Mouse (Mus musculus) E14TG2a.4 (cell line): ENCODE results near the gene Sema4c.

ENCODE experiments used
- H3K27me3 ChIP-seq: 2 replicates; pipeline ENCODE4 v1.6.1; 2014; ENCODE audit warnings: low read length, control low read depth; ENCODE audit not compliant: insufficient read depth
- H3K36me3 ChIP-seq: 2 replicates; pipeline ENCODE4 v1.6.1; 2014; ENCODE audit warnings: low read length, control low read depth; ENCODE audit not compliant: insufficient read depth
- H3K4me1 ChIP-seq: replicated peaks from 2 replicates; pipeline ENCODE4 v1.6.1; 2014; ENCODE audit warnings: low read depth, low read length, control low read depth
- H3K4me3 ChIP-seq: replicated peaks from 2 replicates; pipeline ENCODE4 v1.5.1; 2014; ENCODE audit warnings: mild to moderate bottlenecking, low read length
- H3K9me3 ChIP-seq: 2 replicates; pipeline ENCODE4 v1.6.1; 2014; ENCODE audit warnings: low read length, control low read depth
- CTCF ChIP-seq: conservative IDR thresholded peaks from 2 replicates; pipeline ENCODE4 v1.5.1; 2014; ENCODE audit warnings: low read length
- NANOG ChIP-seq: IDR thresholded peaks from 2 replicates; pipeline ENCODE4 v1.6.1; 2014; ENCODE audit warnings: borderline replicate concordance, low read length, mixed read lengths
- POU5F1 ChIP-seq: IDR thresholded peaks from 2 replicates; pipeline ENCODE4 v1.6.1; 2014; ENCODE audit warnings: low read length, borderline replicate concordance

The Sema4c gene

DNA sequence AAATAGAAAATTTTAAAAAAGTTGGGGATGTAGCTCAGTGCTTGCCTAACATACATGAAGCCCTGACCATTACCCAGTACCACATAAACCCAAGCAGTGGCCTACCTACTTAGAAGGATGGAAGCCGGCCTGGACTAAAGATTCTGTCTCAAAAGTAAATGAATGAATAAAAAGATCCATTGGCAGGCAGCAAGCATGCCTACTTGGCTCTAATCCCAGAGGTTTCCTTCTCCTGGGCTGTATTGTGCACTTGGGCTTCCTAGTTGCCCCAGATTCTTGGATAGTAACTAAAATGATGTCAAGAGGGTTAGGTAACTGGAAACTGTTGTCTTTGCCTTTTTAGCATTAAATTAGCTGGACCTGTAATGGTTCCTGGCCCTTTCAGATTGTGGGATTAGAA, 44.8 kb downstream of the Sema4c start:
- Histone ChIP-seq H3K4me3 (peak overlapping the region; percentile 98), H3K27me3 (no peaks in the 10 kb centered on the region), H3K4me1 (peaks cover 52% of the 10 kb centered on the region), H3K36me3 (peaks cover 45% of the 10 kb centered on the region), H3K9me3 (no peaks in the 10 kb centered on the region)
- TF ChIP-seq POU5F1 (no peak), CTCF (no peak), NANOG (no peak)

DNA sequence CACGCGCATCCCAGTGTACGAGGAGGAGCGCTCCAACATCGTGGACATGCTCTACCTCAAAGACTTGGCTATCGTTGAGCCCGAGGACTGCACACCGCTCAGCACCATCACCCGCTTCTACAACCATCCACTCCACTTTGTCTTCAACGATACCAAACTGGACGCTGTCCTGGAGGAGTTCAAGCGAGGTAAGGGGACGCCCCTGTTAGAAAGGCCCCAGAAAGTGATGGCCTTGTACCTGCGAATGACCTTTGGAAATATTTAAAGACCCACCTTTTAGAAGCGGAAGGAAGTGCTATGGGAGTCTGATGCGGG, 45.2 kb downstream of the Sema4c start:
- peak overlapping the region; percentile 98 for H3K4me3 ChIP-seq
- no peaks in the 10 kb centered on the region for H3K9me3 ChIP-seq
- peaks cover 52% of the 10 kb centered on the region for H3K4me1 ChIP-seq
- TF ChIP-seq NANOG: no peak
- no peak for TF ChIP-seq CTCF
- no peak for TF ChIP-seq POU5F1
- H3K36me3 ChIP-seq: peaks cover 41% of the 10 kb centered on the region
- H3K27me3 ChIP-seq: no peaks in the 10 kb centered on the region

DNA sequence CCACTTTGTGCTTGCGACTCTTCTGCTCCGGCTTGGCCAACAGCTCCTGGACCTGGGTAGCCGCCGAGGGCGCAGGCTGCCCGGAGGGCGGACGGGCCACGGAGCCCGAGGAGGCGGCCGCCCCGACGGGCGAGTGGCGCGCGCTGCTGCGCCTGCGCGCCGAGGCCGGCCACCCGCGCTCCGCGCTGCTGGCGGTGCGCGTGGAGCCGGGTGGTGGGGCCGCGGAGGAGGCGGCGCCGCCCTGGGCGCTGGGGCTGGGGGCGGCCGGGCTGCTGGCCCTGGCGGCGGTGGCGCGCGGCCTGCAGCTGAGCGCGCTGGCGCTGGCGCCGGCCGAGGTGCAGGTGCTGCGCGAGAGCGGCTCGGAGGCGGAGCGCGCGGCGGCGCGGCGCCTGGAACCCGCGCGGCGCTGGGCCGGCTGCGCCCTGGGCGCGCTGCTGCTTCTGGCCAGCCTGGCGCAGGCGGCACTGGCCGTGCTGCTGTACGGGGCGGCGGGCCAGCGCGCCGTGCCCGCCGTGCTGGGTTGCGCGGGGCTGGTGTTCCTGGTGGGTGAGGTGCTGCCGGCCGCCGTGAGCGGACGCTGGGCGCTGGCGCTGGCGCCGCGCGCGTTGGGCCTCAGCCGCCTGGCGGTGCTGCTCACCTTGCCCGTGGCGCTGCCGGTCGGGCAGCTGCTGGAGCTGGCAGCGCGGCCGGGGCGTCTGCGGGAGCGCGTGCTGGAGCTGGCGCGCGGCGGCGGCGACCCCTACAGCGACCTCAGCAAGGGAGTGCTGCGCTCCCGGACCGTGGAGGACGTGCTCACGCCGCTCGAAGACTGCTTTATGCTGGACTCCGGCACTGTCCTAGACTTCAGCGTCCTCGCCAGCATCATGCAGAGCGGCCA, 45.8 kb downstream of the Sema4c start:
- Histone ChIP-seq H3K4me1 (peaks cover 53% of the 10 kb centered on the region), H3K36me3 (peaks cover 35% of the 10 kb centered on the region), H3K4me3 (peak overlapping the region; percentile 98), H3K9me3 (no peaks in the 10 kb centered on the region), H3K27me3 (no peaks in the 10 kb centered on the region)
- TF ChIP-seq POU5F1 (no peak), CTCF (no peak), NANOG (no peak)

DNA sequence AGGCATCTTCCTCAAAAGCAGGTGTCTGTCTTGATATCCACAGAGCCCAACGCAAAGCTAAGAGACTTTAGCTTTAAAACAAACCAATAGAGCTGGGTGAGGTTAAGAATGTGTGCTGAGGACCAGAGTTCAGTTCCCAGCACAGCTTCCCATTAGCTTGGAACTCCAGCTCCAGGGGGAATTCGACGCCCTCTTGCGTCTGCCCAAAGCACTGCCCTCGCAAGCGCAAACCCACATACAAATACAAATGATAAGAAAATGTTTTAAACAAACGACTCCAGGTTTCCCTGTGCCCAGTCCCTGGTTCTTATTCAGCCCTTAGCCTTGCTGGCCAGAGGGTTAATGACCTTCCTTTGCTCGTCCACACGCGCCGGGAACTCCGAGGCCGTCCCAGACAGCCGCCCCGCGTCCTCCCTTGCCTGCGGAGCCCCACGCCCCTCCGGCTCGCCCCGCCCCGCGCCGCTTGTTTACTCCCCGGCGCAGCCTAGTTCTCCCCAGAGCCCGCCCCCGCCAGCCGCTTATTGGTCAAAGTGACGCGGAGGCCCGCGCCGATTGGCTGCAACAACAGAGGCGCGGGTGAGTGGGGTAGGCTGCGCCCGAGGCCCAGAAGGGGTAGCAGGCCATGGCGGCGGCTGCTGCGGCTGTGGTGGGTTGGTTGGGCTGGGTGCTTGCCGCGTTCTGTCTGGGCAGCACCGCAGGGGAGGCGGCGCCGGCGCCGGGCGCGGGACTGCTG, 46.7 kb downstream of the Sema4c start, which contains the start of gene Cnnm3:
TSS of gene Cnnm3 (plus strand) at position 579 of the 733 bp plus-strand sequence.
- TF ChIP-seq NANOG (no peak), CTCF (peak; percentile 76), POU5F1 (no peak)
- H3K36me3 ChIP-seq: peaks cover 27% of the 10 kb centered on the region
- peaks cover 51% of the 10 kb centered on the region for H3K4me1 ChIP-seq
- peak within 1 kb of the TSS; percentile 98 for H3K4me3 ChIP-seq
- H3K9me3 ChIP-seq: no peaks in the 10 kb centered on the region
- H3K27me3 ChIP-seq: no peaks in the 10 kb centered on the region

DNA sequence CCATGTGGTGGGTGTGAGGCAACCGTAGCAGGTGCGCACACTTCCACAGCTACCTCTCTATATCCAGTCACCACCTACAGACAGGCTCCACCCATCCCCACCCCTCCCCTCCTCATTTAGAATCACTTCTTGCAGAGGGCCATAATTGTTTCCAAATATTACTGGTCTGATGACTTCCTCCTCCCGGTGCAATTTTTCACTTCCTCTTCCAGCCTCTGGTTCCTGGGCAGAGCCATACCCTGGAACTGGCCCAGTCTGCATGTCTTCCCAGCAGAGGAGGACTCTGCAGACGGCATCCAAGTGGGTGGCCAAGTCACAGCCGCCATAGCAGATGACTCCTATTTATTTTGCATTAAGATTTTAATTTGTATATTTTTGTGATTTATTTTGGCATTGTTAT, 49.9 kb downstream of the Sema4c start:
- no peaks in the 10 kb centered on the region for H3K9me3 ChIP-seq
- peaks cover 35% of the 10 kb centered on the region for H3K4me1 ChIP-seq
- H3K27me3 ChIP-seq: no peaks in the 10 kb centered on the region
- H3K36me3 ChIP-seq: no peaks in the 10 kb centered on the region
- TF ChIP-seq POU5F1 (no peak), NANOG (no peak), CTCF (no peak)
- H3K4me3 ChIP-seq: no peak overlapping the region

DNA sequence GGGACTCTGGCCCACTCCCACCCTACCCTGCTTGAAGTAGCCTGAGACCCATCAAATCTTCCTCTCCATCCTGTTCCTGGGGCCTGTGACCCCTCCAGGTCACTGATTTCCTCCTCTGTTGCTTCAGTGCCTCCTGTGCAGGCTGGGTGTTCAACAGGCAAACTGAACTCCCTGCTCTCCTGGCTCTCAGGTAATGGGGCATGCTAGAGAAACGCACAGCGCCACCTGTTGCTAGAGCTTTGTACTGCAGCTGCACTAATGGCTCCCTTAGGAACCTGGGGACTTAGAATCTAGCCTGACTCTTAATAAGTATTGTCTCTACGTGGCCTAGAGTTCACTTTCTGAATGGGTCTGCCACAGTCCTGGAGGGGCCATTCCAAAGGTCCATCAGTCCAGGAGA, 56.9 kb downstream of the Sema4c start:
- peaks cover 2% of the 10 kb centered on the region; the same call in 1 of the 2 replicates for H3K36me3 ChIP-seq
- no peaks in the 10 kb centered on the region for H3K9me3 ChIP-seq
- TF ChIP-seq POU5F1 (no peak), CTCF (peak; percentile 99)
- H3K4me1 ChIP-seq: peaks cover 25% of the 10 kb centered on the region
- H3K4me3 ChIP-seq: no peak overlapping the region
- no peaks in the 10 kb centered on the region for H3K27me3 ChIP-seq
